Mouse (Mus musculus): Measurements from ENCODE around the gene Espn. TPM values are rescaled to one million over a fixed set of nuclear protein-coding genes. Genes with fewer than 3 reads are reported as not detected.

Gene Espn
- polyA plus RNA-seq, 1 experiment from 2014 or later, result 11.5 TPM

GRCm38 (mm10) chr4:152190701-152191100, 38.5 kb upstream of the Espn start:
- Histone ChIP-seq H3K36me3 (ENCODE audit: insufficient read depth) (no peaks in the 10 kb centered on the region), H3K4me1 (ENCODE audit: insufficient read depth) (peaks cover 13% of the 10 kb centered on the region), H3K27me3 (ENCODE audit: insufficient read depth, low read length) (no peaks in the 10 kb centered on the region), H3K4me2 (no peak overlapping the region), H3K9me3 (ENCODE audit: low read depth, low read length) (no peaks in the 10 kb centered on the region), H3K4me3 (ENCODE audit: low read depth, low read length) (no peak overlapping the region), H3K9ac (no peak overlapping the region), H3K27ac (ENCODE audit: low read depth) (peak overlapping the region; percentile 40; the same call in 1 of the 2 replicates)
- WGBS, result 65% methylated on average over 5 of the region's 5 CpGs
- ATAC-seq (ENCODE audit: insufficient read depth) (no peak), DNase-seq (no peak)
- no peak for TF ChIP-seq CTCF (IDR thresholded peaks at IDR 0.05; ENCODE audit: low read depth)

GRCm38 (mm10) chr4:152190096-152190653, 38.0 kb upstream of the Espn start:
- Histone ChIP-seq H3K9ac (no peak overlapping the region), H3K4me2 (no peak overlapping the region), H3K27me3 (ENCODE audit: insufficient read depth, low read length) (no peaks in the 10 kb centered on the region), H3K4me3 (ENCODE audit: low read depth, low read length) (no peak overlapping the region), H3K9me3 (ENCODE audit: low read depth, low read length) (no peaks in the 10 kb centered on the region), H3K4me1 (ENCODE audit: insufficient read depth) (peaks cover 18% of the 10 kb centered on the region), H3K27ac (ENCODE audit: low read depth) (no peak overlapping the region; the same call in 1 of the 2 replicates), H3K36me3 (ENCODE audit: insufficient read depth) (no peaks in the 10 kb centered on the region)
- TF ChIP-seq CTCF (IDR thresholded peaks at IDR 0.05; ENCODE audit: low read depth), result no peak
- ATAC-seq (ENCODE audit: insufficient read depth) (no peak), DNase-seq (no peak)
- 66% methylated on average over 11 of the region's 11 CpGs for WGBS

GRCm38 (mm10) chr4:152189691-152190090, 37.5 kb upstream of the Espn start:
- Histone ChIP-seq H3K9me3 (ENCODE audit: low read depth, low read length) (no peaks in the 10 kb centered on the region), H3K36me3 (ENCODE audit: insufficient read depth) (no peaks in the 10 kb centered on the region), H3K27me3 (ENCODE audit: insufficient read depth, low read length) (no peaks in the 10 kb centered on the region), H3K4me3 (ENCODE audit: low read depth, low read length) (no peak overlapping the region), H3K4me1 (ENCODE audit: insufficient read depth) (peaks cover 19% of the 10 kb centered on the region), H3K27ac (ENCODE audit: low read depth) (no peak overlapping the region; the same call in 1 of the 2 replicates), H3K4me2 (no peak overlapping the region), H3K9ac (no peak overlapping the region)
- 72% methylated on average over 4 of the region's 4 CpGs for WGBS
- no peak for DNase-seq
- TF ChIP-seq CTCF (IDR thresholded peaks at IDR 0.05; ENCODE audit: low read depth), result no peak
- no peak for ATAC-seq (ENCODE audit: insufficient read depth)

GRCm38 (mm10) chr4:152189071-152189470, 36.9 kb upstream of the Espn start:
- H3K36me3 ChIP-seq (ENCODE audit: insufficient read depth), result no peaks in the 10 kb centered on the region
- no peak for DNase-seq
- WGBS, result 84% methylated on average over 6 of the region's 6 CpGs
- TF ChIP-seq CTCF (IDR thresholded peaks at IDR 0.05; ENCODE audit: low read depth), result no peak
- H3K9ac ChIP-seq, result no peak overlapping the region
- no peak overlapping the region for H3K4me2 ChIP-seq
- H3K4me1 ChIP-seq (ENCODE audit: insufficient read depth), result peaks cover 19% of the 10 kb centered on the region
- no peaks in the 10 kb centered on the region for H3K27me3 ChIP-seq (ENCODE audit: insufficient read depth, low read length)
- H3K27ac ChIP-seq (ENCODE audit: low read depth), result no peak overlapping the region
- H3K9me3 ChIP-seq (ENCODE audit: low read depth, low read length), result no peaks in the 10 kb centered on the region
- no peak for ATAC-seq (ENCODE audit: insufficient read depth)
- H3K4me3 ChIP-seq (ENCODE audit: low read depth, low read length), result no peak overlapping the region

GRCm38 (mm10) chr4:152188651-152189050, 36.5 kb upstream of the Espn start:
- TF ChIP-seq CTCF (IDR thresholded peaks at IDR 0.05; ENCODE audit: low read depth), result no peak
- H3K27ac ChIP-seq (ENCODE audit: low read depth), result no peak overlapping the region
- no peaks in the 10 kb centered on the region for H3K9me3 ChIP-seq (ENCODE audit: low read depth, low read length)
- WGBS, result 86% methylated on average over 2 of the region's 2 CpGs
- H3K9ac ChIP-seq, result no peak overlapping the region
- no peak for DNase-seq
- H3K4me3 ChIP-seq (ENCODE audit: low read depth, low read length), result no peak overlapping the region
- no peak overlapping the region for H3K4me2 ChIP-seq
- no peaks in the 10 kb centered on the region for H3K27me3 ChIP-seq (ENCODE audit: insufficient read depth, low read length)
- peaks cover 19% of the 10 kb centered on the region for H3K4me1 ChIP-seq (ENCODE audit: insufficient read depth)
- ATAC-seq (ENCODE audit: insufficient read depth), result no peak
- H3K36me3 ChIP-seq (ENCODE audit: insufficient read depth), result no peaks in the 10 kb centered on the region

GRCm38 (mm10) chr4:152187142-152187541, 35.0 kb upstream of the Espn start:
- WGBS, result 70% methylated on average over 9 of the region's 9 CpGs
- no peak for TF ChIP-seq CTCF (IDR thresholded peaks at IDR 0.05; ENCODE audit: low read depth)
- Histone ChIP-seq H3K4me2 (peak overlapping the region; percentile 61; the same call in 1 of the 2 replicates), H3K9me3 (ENCODE audit: low read depth, low read length) (no peaks in the 10 kb centered on the region), H3K27me3 (ENCODE audit: insufficient read depth, low read length) (no peaks in the 10 kb centered on the region), H3K27ac (ENCODE audit: low read depth) (peak overlapping the region; percentile 95; the same call in 1 of the 2 replicates), H3K4me1 (ENCODE audit: insufficient read depth) (peaks cover 19% of the 10 kb centered on the region), H3K36me3 (ENCODE audit: insufficient read depth) (no peaks in the 10 kb centered on the region), H3K4me3 (ENCODE audit: low read depth, low read length) (peak overlapping the region; percentile 32; the same call in 1 of the 2 replicates), H3K9ac (no peak overlapping the region)
- DNase-seq, result no peak
- ATAC-seq (ENCODE audit: insufficient read depth), result no peak

GRCm38 (mm10) chr4:152186205-152187082, 34.3 kb upstream of the Espn start:
- H3K4me1 ChIP-seq (ENCODE audit: insufficient read depth), result peaks cover 19% of the 10 kb centered on the region
- peak overlapping the region; percentile 95 for H3K27ac ChIP-seq (ENCODE audit: low read depth)
- H3K4me2 ChIP-seq, result peak overlapping the region; percentile 61
- H3K9me3 ChIP-seq (ENCODE audit: low read depth, low read length), result no peaks in the 10 kb centered on the region
- H3K4me3 ChIP-seq (ENCODE audit: low read depth, low read length), result peak overlapping the region; percentile 32
- no peak for TF ChIP-seq CTCF (IDR thresholded peaks at IDR 0.05; ENCODE audit: low read depth)
- DNase-seq (peak; percentile 66), ATAC-seq (ENCODE audit: insufficient read depth) (peak; percentile 21; the same call in 1 of the 2 replicates)
- no peaks in the 10 kb centered on the region for H3K27me3 ChIP-seq (ENCODE audit: insufficient read depth, low read length)
- H3K36me3 ChIP-seq (ENCODE audit: insufficient read depth), result no peaks in the 10 kb centered on the region
- WGBS, result 29% methylated on average over 14 of the region's 14 CpGs
- peak overlapping the region; percentile 50 for H3K9ac ChIP-seq

Measured in lung, embryonic 14.5 days (tissue).